Mouse (Mus musculus) intestine, embryonic 16.5 days (tissue): ENCODE measurements around the gene Plpp7. TPM values are rescaled to one million over a fixed set of nuclear protein-coding genes. Genes with fewer than 3 reads are reported as not detected.
A peak's percentile ranks its signal among the peaks of the same experiment; 100 is the strongest.

ENCODE experiments used
- ATAC-seq: fragments of 200-750 bp; cut with Nextera tagmentation; 2 replicates; pipeline ENCODE4 v1.8.0; 2017; ENCODE audit warnings: moderate TSS enrichment, moderate library complexity
- H3K27ac ChIP-seq: fragments of 300-500 bp; sonication (generic); 2 replicates; pipeline ENCODE4 v1.5.1; 2014; ENCODE audit warnings: mild to moderate bottlenecking, low read length
- H3K27me3 ChIP-seq: fragments of 300-500 bp; sonication (generic); replicated peaks from 2 replicates; pipeline ENCODE4 v1.6.1; 2014; ENCODE audit warnings: low read length, control low read depth, mixed read lengths; ENCODE audit not compliant: control insufficient read depth, insufficient read depth
- H3K36me3 ChIP-seq: fragments of 300-500 bp; sonication (generic); 2 replicates; pipeline ENCODE4 v1.6.1; 2014; ENCODE audit warnings: low read length, control low read depth; ENCODE audit not compliant: control insufficient read depth, insufficient read depth
- H3K4me1 ChIP-seq: fragments of 300-500 bp; sonication (generic); 2 replicates; pipeline ENCODE4 v1.6.1; 2014; ENCODE audit warnings: low read length, control low read depth, mixed read lengths; ENCODE audit not compliant: control insufficient read depth, insufficient read depth
- H3K4me2 ChIP-seq: fragments of 300-500 bp; sonication (generic); 2 replicates; pipeline ENCODE4 v1.6.1; 2014; ENCODE audit warnings: low read depth, low read length, control low read depth
- H3K4me3 ChIP-seq: fragments of 300-500 bp; sonication (generic); 2 replicates; pipeline ENCODE4 v1.5.1; 2014; ENCODE audit warnings: mild to moderate bottlenecking, low read length
- H3K9ac ChIP-seq: fragments of 300-500 bp; sonication (generic); 2 replicates; pipeline ENCODE4 v1.6.1; 2014; ENCODE audit warnings: low read depth, low read length
- H3K9me3 ChIP-seq: fragments of 300-500 bp; sonication (generic); 2 replicates; pipeline ENCODE4 v1.6.1; 2016; ENCODE audit warnings: low read length, control low read depth; ENCODE audit not compliant: control insufficient read depth
- WGBS: fragments of 180-500 bp; shearing (Covaris S2); extraction: QIAGEN DNeasy Blood & Tissue Kit; methylation state at CpG from one replicate; pipeline ENCODE4 v1.1.7; 2014; 5-methylcytosine and 5-hydroxymethylcytosine counted together
- polyA plus RNA-seq: library from polyadenylated mRNA; unstranded; fragments of >200 nt; fragmentation: Nextera tagmentation; extraction: Ambion mirVana; gene quantifications from 2 replicates; pipeline ENCODE4 v1.2.1, GENCODE M21; 2015

Plpp7 gene
- 4.0 and 5.0 TPM in 2 replicates for polyA plus RNA-seq

GRCm38 (mm10) chr2:32095351-32096121, at the start of gene Plpp7:
TSS of gene Plpp7 (plus strand) at chr2:32095528.
- Histone ChIP-seq H3K9ac (peak within 1 kb of the TSS; percentile 68), H3K36me3 (no peaks in the 10 kb centered on the region), H3K4me3 (peak within 1 kb of the TSS; percentile 46), H3K27ac (0 out of 2 replicates have a peak within 1 kb of the TSS, but pooled peaks have one; percentile 6), H3K4me1 (peaks cover 7% of the 10 kb centered on the region), H3K27me3 (no peaks in the 10 kb centered on the region), H3K9me3 (peaks cover 2% of the 10 kb centered on the region; the same call in 1 of the 2 replicates), H3K4me2 (peak within 1 kb of the TSS; percentile 60)
- 44% methylated on average over 22 of the region's 22 CpGs for WGBS
- ATAC-seq = peak; percentile 75

- H3K4me1 ChIP-seq = no peaks in the 10 kb centered on the region
- H3K27me3 ChIP-seq = no peaks in the 10 kb centered on the region
- H3K9me3 ChIP-seq = no peaks in the 10 kb centered on the region
- WGBS = 89% methylated on average over 10 of the region's 10 CpGs
- no peak overlapping the region for H3K27ac ChIP-seq
- no peak overlapping the region for H3K9ac ChIP-seq
- peaks cover 11% of the 10 kb centered on the region; the same call in 1 of the 2 replicates for H3K36me3 ChIP-seq
- no peak overlapping the region for H3K4me3 ChIP-seq
- no peak overlapping the region for H3K4me2 ChIP-seq
- ATAC-seq = no peak
Observed at GRCm38 (mm10) chr2:32046009-32046408, 49.3 kb upstream of the Plpp7 start.

- Histone ChIP-seq H3K9me3 (no peaks in the 10 kb centered on the region), H3K36me3 (peaks cover 19% of the 10 kb centered on the region), H3K27ac (no peak overlapping the region), H3K4me1 (no peaks in the 10 kb centered on the region), H3K27me3 (no peaks in the 10 kb centered on the region), H3K9ac (no peak overlapping the region), H3K4me2 (no peak overlapping the region), H3K4me3 (no peak overlapping the region)
- ATAC-seq = no peak
- 93% methylated on average over 10 of the region's 10 CpGs for WGBS
Observed at GRCm38 (mm10) chr2:32047323-32047722, 48.0 kb upstream of the Plpp7 start.

GRCm38 (mm10) chr2:32051791-32052190, 43.5 kb upstream of the Plpp7 start:
- no peaks in the 10 kb centered on the region for H3K9me3 ChIP-seq
- H3K4me1 ChIP-seq = no peaks in the 10 kb centered on the region
- H3K27me3 ChIP-seq = no peaks in the 10 kb centered on the region
- 82% methylated on average over 8 of the region's 8 CpGs for WGBS
- H3K4me2 ChIP-seq = no peak overlapping the region
- no peak overlapping the region for H3K9ac ChIP-seq
- no peak overlapping the region for H3K27ac ChIP-seq
- peaks cover 17% of the 10 kb centered on the region for H3K36me3 ChIP-seq
- no peak for ATAC-seq
- H3K4me3 ChIP-seq = no peak overlapping the region

- H3K4me1 ChIP-seq = no peaks in the 10 kb centered on the region
- H3K4me3 ChIP-seq = no peak overlapping the region
- no peaks in the 10 kb centered on the region for H3K27me3 ChIP-seq
- no peak overlapping the region for H3K9ac ChIP-seq
- no peak overlapping the region for H3K27ac ChIP-seq
- H3K4me2 ChIP-seq = no peak overlapping the region
- H3K9me3 ChIP-seq = no peaks in the 10 kb centered on the region
- WGBS = 90% methylated on average over 7 of the region's 7 CpGs
- peaks cover 17% of the 10 kb centered on the region for H3K36me3 ChIP-seq
- no peak for ATAC-seq
Observed at GRCm38 (mm10) chr2:32052418-32052817, 42.9 kb upstream of the Plpp7 start.

GRCm38 (mm10) chr2:32055357-32055965, 39.9 kb upstream of the Plpp7 start:
- Histone ChIP-seq H3K4me3 (no peak overlapping the region), H3K36me3 (peaks cover 9% of the 10 kb centered on the region), H3K9me3 (no peaks in the 10 kb centered on the region), H3K27me3 (no peaks in the 10 kb centered on the region), H3K4me2 (no peak overlapping the region), H3K27ac (no peak overlapping the region), H3K4me1 (no peaks in the 10 kb centered on the region), H3K9ac (no peak overlapping the region)
- whole genome bisulfite sequencing = 62% methylated on average over 7 of the region's 7 CpGs
- no peak for ATAC-seq

- no peak overlapping the region for H3K4me2 ChIP-seq
- peaks cover 9% of the 10 kb centered on the region for H3K36me3 ChIP-seq
- H3K9ac ChIP-seq = no peak overlapping the region
- H3K9me3 ChIP-seq = no peaks in the 10 kb centered on the region
- H3K27me3 ChIP-seq = no peaks in the 10 kb centered on the region
- WGBS = 88% methylated on average over 10 of the region's 10 CpGs
- H3K4me3 ChIP-seq = no peak overlapping the region
- no peak overlapping the region for H3K27ac ChIP-seq
- ATAC-seq = no peak
- H3K4me1 ChIP-seq = no peaks in the 10 kb centered on the region
Observed at GRCm38 (mm10) chr2:32056524-32056923, 38.8 kb upstream of the Plpp7 start.

- H3K27me3 ChIP-seq = no peaks in the 10 kb centered on the region
- no peak overlapping the region for H3K4me3 ChIP-seq
- WGBS = 82% methylated on average over 2 of the region's 2 CpGs
- no peak for ATAC-seq
- no peaks in the 10 kb centered on the region for H3K9me3 ChIP-seq
- H3K36me3 ChIP-seq = peaks cover under 1% of the 10 kb centered on the region; the same call in 1 of the 2 replicates
- H3K27ac ChIP-seq = no peak overlapping the region
- H3K9ac ChIP-seq = no peak overlapping the region
- no peak overlapping the region for H3K4me2 ChIP-seq
- no peaks in the 10 kb centered on the region for H3K4me1 ChIP-seq
Observed at GRCm38 (mm10) chr2:32057360-32057759, 38.0 kb upstream of the Plpp7 start.

GRCm38 (mm10) chr2:32057794-32058193, 37.5 kb upstream of the Plpp7 start:
- no peaks in the 10 kb centered on the region for H3K36me3 ChIP-seq
- ATAC-seq = no peak
- WGBS = 85% methylated on average over 4 of the region's 4 CpGs

More at GRCm38 (mm10) chr2:32057794-32058193, 37.5 kb upstream of the Plpp7 start:
- Histone ChIP-seq H3K9me3 (no peaks in the 10 kb centered on the region), H3K4me2 (no peak overlapping the region), H3K9ac (no peak overlapping the region), H3K4me1 (no peaks in the 10 kb centered on the region), H3K27me3 (no peaks in the 10 kb centered on the region), H3K27ac (no peak overlapping the region), H3K4me3 (no peak overlapping the region)
